Mouse (Mus musculus) frontal cortex, postnatal 36 days (tissue): Measurements from ENCODE around the gene Sumo3.

Experiments
- DNase-seq, 2 experiments: peaks; one replicate each; pipeline ENCODE4 v3.0.0; 2022; ENCODE audit warnings: low spot score in 2 of 2

Sumo3 gene

DNA sequence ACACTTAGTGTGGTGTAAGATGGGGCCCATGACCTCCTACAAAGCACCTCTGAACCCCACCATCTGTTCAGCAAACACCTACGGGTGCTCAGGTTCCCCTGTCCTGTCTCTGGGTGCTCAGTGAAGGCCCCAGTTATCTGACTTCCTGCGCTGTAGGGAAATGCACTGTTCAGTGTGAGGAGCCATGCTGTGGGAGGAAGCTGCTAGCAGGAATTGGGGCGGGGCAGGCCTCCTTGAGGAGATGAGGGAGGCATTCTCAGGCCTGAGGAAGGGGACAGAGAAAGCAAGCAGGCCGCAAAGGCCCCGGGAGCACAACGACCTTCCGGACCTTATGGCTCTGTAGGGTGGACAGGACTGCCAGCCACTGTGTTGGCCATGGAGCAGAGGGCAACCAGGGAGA, 16.8 kb upstream of the Sumo3 start:
- DNase-seq, result no peak

DNA sequence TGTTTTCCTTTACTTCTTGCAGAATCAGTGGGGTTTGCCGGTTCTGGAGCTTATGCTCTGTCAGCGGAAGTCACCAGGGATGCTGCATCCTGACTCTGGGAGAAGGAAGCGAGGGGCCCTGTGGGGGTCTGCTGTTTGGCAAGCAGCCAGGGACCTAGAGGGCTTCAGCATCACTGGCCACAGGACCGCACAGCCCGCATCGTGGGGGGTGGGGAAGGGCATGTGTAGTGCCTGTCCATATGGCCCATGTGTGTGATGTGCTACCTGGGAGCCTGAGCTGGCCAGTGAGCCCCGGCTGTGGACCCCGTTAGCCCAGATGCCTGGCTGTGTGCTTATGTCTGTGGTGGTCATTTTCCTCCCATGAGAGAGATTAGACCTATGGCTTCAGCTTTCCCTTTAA, 16.1 kb upstream of the Sumo3 start:
- no peak for DNase-seq

DNA sequence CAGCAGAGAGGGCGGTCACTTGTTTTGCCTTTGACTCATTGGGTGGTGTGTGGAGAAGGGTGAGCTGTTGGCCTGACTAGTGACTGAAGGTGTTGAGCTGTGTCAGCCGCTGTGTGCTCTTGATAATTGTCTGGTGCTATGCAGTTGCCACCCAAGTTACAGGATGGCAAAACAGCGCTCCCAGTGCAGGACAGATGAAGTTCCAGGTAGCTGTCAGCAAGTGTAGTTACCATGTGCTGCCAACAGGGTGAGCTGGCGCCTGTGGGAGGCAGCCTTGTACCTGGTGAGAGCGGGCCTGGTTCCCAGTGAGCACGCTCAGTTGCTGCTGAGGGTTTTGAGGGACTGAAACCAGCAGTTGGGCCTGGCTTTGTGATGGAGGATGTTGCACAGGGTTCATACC, 15.1 kb upstream of the Sumo3 start:
- DNase-seq, result no peak

DNA sequence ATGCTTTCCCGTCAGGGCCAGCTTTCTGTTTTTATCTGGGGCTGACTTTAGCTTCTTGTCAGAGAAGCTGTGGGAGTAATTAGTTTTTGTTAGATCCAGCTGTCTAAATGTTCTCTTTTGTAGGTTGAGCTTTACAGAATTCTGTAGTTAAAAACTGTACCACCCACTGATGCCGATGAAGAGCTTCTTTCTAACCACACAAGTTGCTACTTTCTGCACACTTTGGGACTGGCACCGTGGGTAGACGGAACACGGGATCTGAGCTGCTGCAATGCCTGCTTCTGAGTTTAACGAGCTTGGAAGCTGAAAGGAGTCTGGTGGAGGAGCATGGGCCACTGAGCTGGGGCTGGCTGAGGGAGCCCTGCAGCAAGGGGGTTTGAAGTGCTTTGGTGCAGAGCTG, 14.4 kb upstream of the Sumo3 start:
- peak; percentile 70 to 89 for DNase-seq

DNA sequence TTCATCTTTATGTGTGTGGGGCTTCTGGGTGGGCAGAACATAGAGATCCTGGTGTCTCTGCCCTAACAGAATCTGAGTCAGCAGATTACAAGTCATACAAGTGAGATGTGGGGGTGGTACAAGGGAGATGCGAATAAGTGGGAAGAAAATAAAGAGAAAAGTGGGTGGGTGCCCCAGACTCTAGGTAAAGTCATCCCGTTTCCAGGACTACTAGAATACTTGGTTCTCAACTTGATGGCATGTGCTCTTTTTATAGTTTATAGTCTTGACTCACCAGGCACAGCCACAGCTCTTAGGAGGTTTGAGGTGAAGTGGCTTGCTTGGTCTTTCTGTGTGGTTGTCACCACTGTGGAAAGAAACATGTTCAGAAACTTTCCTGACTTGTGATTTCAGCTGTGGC, 9.8 kb upstream of the Sumo3 start:
- DNase-seq, result no peak

DNA sequence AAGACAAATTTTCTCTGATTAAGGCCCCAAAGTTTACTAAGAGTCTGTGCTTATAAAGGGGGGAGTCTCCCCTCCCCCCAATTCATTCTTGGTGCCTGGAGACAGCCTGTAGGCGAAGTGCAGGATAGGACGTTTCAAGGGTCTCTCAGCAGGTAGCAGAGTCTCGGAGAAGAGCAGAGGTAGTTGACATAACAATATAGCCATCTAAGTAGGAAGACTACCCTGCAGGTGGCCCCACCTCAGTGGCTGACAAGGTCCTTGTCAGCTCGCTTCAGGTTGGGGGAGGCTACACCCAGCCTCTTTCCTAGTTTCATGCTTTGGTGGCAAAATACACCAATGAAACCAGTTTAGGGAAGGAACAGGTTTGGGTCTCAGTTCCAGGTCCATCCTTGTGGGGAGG, 2.9 kb upstream of the Sumo3 start:
- no peak for DNase-seq

DNA sequence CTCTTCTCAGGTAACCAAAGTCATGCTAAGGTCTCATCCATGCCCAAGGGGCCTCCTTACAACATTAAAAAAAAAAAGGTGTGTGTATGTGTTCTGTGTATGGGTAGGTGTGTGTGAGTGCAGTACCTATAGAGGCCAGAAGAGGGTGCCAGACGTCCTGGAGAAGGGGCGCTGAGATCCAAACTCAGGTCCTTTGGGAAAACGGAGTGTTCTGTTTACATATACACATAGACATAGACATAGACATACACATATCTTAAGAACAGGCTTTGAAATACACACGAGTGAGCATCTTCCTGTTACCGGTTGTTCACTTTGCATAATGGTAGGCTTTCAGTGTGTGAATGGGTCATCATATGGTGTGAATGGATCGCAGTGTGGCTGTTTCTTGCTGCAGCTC, 1.8 kb upstream of the Sumo3 start:
- DNase-seq, result no peak

DNA sequence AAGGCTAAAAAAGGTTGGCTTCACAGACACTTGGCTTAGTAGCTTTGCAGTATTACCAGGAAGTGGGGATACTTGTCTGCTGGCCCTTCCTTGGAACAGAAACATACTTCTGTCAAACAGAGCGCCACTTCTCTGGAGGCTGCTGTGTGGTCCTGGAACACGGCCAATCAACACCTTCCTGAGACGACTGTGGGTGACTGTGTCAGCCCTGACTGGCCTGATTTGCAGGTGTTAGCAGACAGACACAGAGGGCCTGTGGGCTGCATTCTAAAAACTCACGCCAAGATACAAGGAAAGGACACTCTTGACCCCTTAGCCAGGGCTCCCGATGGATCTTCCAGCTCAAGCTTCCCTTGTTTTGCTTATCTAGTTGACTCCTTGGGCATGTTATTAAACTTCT, 939 bp upstream of the Sumo3 start:
- DNase-seq, result no peak

DNA sequence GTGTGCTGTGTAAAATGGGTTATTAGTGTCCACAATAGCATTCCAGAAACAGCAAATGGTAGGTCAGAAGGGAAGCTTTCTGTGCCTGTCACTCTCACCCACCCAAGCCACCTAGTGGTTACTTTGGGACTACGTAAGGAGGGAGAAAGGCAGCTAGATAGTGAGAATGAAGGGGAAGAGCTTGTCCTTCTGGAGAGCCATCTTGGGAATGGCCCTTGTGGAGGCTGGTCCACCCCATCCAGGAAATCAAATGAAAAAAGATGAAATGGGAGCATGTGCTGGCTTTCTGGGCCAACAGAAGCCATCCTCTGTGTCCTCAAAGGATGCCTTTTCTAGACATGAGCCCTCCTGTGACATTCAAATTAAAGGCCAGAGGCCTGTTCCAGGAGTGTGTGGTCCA, 529 bp upstream of the Sumo3 start:
- DNase-seq, result no peak

DNA sequence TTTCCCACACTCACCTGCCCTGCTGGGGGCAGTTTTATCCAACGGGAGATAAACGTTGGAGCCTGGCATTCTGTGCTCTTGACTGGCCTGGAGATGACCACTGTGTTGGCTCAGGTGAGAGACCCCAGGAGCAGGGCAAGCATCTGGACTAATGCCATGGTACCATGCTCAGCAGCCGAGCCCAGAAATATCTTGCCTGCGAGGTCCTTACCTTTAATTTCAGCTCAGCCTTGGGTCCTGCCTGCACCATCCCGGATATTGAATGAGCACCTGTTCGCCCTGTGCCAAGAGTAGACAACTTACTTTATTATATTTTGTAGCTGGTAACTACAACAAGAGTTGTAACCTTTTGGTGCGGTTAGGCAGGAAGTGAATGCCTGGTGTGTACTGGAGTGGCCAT, 958 bp downstream of the Sumo3 start:
- DNase-seq, result no peak

DNA sequence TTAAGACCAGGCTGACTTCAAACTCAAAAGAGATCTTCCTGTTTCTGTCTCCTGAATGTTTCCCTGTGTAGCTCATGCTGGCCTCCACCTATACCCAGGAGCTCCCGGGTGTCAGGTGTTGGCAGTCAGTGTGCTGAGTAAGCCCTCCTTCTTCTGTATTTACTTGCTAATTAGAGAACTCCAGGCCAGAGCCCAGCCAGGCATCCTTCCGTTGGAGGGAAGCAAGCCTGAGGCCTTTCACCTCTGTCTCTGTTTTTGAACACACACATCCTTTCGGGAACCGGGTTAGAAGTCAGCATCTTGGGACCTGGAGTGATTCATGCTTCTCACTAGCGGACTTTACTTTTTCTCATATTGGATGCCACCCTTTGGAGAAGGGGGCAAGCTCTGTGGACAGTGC, 1.5 kb downstream of the Sumo3 start:
- no peak for DNase-seq

DNA sequence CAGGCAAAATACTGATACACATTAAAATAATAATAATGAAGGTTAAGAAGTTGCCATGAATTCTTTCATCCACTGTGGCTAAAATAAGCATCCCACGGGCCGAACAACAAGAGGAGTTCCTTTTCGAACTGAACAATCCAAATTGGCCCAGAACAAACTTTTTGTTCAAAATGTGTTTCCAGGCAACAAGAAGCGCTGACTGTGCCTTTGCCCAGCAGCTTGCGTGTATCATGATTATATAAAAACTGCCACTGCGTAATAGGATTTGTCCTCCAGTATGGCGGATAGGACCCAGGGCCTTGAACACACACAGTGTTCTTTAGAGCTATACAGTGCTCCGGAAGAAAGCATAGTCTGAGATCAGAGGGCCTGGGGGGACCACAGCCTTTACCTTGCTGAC, 2.7 kb downstream of the Sumo3 start:
- no peak for DNase-seq

DNA sequence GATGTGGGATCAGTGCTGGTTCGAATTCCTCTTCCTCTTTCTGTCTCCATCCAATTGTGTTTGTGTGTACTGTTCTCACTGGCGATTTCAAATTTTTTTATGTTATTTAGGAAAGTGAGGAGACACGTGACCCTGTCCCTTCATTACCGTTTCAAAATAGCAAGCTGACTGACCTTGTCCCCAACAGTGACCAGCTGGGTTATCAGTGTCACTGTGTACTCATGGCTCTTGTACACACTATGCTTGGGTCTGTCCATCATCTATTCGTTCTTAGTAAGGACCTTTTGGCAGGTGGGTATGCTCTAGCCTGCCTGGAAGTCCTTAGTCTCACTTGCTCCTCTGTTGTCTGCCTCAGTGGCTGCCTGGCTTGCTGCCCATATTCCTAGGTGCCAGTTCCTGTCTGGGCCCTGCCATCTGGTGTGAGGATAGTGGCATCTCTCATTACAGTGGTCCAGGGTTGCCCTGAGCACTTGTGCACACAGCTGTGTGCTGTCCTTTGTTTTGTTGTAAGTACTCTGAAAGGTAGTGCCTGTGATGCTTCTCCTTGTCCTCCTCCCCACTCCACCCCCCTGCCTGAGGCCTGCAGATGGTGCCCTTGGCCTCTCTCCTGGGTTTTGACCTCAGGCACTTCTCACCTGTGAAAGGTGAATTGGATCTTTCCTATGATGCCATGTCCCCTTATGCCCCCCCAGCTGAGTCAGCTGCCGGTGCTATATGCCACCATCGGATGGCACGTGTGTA, 4.5 kb downstream of the Sumo3 start:
- DNase-seq, result no peak

DNA sequence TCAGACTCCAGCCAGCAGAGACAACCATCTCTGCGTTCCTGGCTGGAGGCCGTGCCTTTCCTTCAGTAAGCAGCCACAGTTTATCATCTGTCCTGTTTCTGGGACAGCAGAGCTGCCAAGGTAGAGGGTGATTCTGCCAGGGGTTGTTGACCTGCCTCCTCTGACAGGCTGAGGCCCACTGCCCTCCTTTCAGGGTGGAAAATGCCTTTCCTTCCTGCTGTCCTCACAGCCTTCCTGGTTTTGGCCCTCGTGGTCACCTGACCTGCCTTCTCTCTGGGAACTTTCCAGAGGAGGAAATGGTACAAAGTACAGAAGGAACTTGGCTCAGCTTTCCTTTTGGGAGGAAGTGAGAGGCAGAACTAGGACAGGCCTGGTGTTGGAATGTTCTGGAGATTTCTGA, 7.5 kb downstream of the Sumo3 start:
- no peak for DNase-seq

DNA sequence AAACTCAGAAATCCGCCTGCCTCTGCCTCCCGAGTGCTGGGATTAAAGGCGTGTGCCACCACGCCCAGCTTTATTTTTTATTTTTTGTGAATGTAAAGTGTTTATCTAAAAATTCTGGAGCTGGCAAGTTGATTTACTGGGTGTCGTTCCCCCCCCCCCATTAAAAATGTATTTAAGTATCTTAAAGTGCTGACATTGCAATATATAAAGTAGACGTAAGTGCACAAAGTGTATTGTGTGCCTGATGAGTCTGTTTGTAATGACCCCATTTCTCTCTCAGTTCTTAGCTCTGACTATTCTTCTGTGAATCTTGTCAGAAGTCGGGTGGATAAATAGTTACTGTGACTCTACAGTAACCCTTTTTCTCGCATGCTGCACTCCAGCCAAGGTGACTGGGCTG, 9.8 kb downstream of the Sumo3 start:
- DNase-seq, result no peak

DNA sequence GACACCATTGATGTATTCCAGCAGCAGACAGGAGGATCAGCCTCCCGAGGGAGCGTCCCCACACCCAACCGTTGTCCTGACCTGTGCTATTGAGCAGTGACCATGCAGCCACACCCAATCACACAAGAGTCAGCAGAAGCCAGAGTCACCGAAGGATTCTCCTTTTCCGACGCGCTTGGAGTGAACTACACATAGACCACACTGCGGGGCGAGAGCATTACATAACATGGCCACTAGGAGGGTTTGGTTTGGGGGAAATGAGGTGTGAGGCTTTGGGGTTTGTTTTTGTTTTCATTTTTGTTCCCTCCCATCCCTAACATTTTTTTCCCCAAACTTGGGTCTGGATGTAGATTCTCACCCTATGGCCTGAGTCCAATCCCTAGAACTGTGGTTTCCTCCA, 10.3 kb downstream of the Sumo3 start:
- DNase-seq, result no peak

DNA sequence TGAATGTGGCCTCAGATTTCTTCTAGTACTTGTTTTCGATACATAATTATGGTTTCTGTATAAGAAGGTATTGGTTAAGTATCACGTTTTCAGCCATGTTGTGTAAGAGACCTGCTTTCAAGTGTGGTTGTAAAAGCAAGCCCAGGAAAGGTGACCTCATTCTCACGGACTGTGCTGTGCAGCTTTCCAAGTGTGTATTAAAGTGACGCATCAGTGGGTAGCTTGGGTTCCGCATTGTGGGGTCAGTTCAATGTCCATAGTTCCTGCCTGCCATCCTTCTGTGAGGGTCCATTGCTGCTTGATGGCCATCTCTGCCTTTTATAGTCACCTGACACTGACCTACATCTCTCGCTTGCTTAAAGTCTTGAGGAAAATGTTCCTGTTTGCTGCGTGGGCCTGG, 11.0 kb downstream of the Sumo3 start:
- no peak for DNase-seq

DNA sequence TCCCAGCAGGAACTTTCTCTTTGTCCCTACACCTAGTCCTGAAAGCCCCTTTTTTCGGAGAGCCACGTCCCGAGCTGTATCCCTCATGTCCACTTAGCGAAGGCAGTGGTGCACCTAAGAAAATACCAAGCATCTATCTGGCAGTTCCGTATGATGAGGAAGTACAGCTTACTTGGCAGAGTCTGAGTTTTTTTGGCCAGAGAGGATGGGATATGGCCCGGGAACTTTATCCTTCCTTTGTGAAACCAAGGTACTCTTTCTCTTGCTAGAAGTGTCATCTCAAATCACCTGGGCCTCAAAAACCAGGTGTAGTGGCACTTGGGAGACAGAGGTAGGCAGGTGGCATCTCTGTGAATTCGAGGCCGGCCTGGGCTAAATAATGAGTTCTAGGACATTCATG, 15.6 kb downstream of the Sumo3 start:
- no peak for DNase-seq

DNA sequence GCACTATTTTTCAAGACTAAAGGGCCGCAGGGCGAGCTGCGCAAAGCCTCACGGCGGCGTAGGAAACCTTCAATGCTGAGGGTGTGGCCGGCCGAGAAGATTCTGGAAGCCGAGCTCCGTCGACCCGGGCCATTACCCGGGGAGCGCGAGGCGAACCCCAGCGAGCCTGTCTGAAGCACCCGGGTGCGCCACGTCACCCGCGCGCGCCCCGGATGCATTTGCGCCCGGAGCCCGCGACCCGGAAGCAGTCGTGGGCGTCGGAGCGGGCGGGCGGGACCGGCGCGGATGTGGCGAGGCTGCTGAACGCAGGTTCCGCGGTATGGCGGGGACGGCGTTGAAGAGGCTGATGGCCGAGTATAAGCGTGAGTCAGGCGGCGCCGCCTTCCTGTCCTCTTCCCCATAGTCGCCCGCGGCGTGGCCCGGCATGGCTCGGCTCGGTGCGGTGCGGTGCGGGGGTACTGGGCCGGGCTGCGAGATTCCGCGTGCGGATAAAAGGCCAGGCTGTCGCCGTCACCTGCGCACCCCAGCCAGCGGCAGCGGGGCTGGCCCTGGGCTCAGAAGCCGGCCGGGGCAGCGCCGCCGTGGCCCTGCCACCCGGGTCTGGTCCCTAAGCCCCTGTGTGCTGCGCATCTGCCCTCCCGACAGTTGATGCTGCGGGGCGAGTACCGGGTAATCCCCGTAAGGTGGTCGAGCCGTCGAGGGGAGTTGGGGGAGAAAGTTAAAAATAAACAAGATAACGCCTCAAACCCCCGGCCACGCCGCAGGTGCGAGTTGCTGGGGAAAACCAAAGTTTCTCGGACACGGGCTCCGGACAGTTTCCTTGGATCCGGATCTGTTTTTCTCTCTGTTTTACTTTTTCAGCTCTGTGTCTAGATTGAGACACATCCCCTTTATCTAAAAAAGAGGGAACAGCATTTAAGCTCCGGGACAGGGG, 16.4 kb downstream of the Sumo3 start, which contains the start of gene Ube2g2:
Gene Ube2g2, plus strand, starts transcription at position 221 of the 934 bp plus-strand sequence.
- DNase-seq, result peak; percentile 89 to 92

DNA sequence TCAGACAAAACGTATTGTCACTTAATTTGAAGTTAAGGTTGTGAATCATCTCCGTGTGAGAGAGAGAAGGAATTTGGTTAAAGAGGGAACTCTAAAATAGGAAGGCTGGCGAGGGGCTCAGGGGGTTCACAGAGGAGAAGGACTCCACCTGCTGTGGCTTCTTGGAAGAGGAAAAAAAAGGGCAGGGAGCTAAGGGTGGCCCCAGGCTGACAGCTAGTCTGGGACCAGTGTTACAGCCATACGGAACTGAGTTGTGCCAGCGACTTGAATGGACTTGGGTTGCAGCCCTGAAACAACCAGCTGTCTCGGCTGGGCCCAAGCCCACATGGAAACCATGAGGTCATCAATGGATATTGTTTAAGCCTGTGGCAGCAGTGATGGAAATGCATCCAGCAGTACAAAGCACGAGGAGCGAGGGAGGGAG, 17.2 kb downstream of the Sumo3 start:
- DNase-seq, result no peak

DNA sequence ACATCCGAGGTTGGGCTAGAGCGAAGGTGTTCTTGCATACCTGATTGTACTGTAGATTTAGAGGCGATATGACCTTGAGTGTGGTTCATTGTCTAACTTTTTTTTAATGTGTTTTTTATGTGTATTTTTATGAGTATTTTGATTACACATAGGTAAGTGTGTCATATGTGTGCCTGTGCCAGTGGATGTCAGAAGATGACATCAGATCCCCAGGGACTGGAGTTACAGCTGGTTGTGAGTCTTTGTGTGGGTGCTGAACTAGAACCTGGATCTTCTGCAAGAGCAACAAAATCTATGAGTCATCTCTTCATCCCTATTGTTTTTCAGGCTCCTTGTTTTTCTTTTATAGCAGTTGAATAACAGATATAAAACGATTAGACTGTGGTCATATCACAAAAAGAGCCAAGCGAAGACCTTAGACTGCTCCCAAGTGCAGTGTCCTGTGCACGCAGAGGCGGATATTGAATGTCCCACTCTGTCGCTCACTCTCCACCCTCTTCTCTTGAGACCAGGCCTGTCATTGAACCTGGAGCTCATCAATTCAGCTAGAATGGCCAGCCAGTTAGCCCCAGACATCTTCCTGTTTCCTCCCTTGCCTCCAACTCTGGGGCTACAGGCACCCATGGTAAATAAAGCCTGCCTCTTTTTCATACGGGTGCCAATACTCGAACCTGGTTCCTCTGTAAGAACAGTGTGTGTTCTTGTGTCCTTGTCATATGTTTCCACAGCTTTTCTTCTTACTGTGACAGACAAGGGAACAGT, 17.9 kb downstream of the Sumo3 start:
- no peak for DNase-seq

DNA sequence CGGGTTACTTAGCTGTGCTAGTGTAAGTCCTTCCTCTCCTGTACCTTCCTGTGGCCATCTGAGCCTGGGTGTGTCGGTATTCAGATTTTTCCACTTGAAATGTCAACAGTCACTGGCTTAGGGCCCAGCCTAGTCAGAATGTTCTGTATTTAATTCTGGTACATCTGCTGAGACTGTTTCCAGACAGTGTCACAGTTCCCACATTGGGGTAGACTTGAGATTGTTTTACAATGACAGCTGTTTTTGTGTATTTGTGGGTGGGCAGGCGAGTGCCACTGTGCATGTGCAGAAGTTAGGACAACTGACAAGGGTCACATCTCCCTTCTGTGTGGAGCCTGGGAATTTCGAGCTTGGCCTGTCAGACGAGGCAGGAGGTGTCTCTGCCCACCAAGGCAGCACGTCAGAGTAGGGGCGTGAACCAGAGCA, 18.7 kb downstream of the Sumo3 start:
- DNase-seq, result peak; percentile 48 to 67
